Mouse (Mus musculus) induced T-regulatory cell, adult 2 months (primary cell): ENCODE data around the gene Pcgf6.
"Not testable (repeated sequence)": the region's sequence is repeated elsewhere in the genome, so short reads cannot be mapped to it uniquely, and the experiment has no call there.

Source experiments
- DNase-seq: peaks from one replicate; pipeline ENCODE4 v3.0.0-alpha.2; 2012; ENCODE audit warnings: low read depth

Gene Pcgf6

DNA sequence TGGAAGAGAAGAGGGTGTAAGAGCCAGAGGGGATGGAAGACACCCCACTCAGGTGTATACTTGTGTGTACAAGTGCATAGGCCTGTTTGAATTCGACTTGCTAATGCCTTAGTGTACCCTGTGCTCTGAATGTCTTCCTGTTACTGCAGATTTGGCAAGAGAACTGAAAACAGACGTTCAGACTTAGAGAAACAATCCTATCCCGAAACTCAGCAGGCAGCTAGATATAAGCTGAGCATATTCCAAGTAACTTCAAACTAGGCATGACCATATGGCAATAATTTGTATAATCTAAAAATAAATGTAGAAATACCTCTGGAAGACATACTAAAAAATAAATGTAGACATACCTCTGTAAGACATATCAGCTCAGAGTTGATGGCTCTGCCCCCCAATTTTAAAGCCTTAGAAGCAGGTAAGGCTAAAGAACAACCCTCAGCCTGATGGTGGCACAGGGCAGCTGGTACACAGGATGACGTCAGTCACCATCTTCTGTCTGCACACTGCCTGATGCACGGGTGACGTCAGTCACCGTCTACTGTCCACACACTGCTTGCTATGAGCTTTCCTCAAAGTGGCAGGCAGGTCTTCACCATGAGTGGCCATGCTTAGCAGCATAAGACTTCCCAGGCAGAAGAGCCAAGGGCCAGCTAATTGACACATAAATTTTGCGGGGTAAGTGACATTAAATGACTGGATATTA, 52.4 kb downstream of the Pcgf6 start:
- no peak for DNase-seq

DNA sequence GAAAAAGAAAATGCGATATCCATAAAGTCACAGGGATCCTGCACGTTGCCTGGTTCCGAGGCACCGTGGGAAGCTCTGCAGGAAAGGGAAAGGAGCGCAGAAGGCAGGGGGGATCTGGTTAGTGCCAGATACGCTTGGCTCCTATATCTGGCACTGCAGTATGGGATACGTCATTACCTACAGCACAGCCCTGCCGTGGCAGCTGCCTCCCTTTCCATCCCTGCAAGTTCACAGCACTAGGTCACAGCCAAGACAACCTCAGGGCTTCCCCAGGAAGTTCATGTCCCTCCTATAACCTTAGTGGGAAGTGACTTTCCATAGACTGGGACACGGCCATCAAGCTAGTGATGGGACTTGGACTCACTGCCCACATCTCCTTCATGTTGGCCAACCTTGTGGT, 54.6 kb downstream of the Pcgf6 start:
- DNase-seq, result no peak

DNA sequence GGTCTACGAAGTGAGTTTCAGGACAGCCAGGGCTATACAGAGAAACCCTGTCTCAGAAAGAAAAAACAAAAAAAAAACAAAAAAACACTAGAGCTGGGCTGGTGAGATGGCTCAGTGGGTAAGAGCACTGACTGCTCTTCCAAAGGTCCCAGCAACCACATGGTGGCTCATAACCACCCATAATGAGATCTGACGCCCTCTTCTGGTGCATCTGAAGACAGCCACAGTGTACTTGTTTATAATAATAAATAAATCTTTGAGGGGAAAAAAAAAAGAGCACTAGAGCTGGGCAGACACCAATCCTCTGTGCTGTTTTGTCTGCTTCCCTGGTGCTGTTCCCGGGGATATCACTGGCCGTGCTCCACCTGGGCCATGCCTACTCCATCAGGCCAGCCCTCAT, 58.4 kb downstream of the Pcgf6 start:
- not testable (repeated sequence) for DNase-seq

DNA sequence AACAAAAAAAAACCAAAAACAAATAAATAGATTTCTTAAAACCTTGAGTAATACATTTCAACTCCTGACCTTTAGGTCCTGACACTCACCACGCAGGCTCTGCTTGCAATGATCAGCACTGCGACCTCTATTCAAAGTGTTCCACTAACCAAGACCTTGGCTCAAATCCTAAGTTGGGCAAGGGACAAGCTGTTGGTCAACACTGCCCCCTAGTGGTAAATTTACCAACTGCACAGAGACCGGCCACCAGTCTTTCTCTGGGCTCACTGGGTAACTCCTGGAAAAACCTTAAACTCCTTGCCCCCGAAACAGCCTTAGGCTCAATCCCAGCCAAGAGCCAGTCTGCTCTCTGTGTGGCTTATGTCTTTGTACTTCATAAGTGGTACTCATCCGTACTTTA, 59.6 kb downstream of the Pcgf6 start:
- DNase-seq, result peak; percentile 89

DNA sequence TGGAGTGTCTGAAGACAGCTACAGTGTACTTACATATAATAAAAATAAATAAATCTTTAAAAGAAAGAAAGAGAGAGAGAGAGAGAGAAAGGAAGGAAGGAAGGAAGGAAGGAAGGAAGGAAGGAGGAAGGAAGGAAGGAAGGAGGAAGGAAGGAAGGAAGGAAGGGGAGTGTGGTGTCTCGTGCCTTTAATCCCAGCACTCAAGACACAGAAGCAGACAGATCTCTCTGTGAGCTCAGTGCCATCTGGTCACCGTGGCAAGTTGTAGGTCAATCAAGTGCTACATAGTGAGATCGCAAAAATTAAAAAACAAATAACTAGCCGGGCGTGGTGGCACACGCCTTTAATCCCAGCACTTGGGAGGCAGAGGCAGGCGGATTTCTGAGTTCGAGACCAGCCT, 60.1 kb downstream of the Pcgf6 start:
- not testable (repeated sequence) for DNase-seq

DNA sequence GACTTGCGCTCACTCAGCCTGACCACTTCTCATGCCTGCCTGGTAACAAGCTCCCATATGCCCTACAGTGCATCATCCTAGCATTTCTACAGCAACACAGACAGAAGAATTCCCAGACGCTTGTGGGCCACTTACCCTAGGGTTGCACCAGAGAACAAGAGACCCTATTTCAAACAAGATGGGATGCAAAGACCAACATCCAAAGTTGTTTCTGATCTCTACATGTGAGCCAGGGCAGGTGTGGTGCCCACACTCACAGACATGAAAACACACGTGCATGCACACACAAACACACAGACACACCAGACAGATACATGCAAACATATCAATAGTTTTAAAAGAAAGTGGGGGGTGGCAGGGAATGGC, 60.6 kb downstream of the Pcgf6 start:
- DNase-seq, result no peak

DNA sequence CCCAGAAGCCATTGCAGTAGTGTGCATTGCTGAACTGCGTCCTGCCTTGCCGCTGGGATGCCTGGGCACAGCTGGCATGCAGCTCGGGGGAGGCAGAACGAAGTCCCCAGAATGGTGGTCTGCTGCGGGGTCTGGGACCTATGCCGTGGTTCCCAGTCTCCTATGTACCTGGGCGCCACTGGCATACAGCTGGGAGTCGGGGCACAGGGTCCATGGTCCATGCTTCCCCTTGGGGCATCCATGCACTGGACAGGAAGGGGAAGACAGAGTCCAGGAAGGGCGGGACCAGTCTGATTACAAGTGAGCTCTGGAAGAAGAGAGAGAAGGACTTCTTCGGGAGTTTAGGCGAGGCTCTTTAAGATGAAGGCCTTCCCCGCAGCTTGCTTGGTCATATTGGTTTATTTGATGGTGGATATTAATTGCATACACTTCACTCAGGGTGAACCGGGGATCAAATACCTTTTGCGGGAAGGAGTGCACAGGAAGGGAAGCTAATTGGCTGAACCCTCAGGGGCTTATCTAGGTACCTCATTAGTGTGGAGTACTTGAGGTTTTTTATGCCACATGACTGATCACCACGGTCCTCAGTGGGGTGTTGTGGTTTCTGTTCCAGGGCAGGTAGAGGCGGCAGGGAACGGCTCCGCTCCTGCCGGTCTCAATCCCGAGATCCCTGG, 61.1 kb downstream of the Pcgf6 start:
- no peak for DNase-seq

DNA sequence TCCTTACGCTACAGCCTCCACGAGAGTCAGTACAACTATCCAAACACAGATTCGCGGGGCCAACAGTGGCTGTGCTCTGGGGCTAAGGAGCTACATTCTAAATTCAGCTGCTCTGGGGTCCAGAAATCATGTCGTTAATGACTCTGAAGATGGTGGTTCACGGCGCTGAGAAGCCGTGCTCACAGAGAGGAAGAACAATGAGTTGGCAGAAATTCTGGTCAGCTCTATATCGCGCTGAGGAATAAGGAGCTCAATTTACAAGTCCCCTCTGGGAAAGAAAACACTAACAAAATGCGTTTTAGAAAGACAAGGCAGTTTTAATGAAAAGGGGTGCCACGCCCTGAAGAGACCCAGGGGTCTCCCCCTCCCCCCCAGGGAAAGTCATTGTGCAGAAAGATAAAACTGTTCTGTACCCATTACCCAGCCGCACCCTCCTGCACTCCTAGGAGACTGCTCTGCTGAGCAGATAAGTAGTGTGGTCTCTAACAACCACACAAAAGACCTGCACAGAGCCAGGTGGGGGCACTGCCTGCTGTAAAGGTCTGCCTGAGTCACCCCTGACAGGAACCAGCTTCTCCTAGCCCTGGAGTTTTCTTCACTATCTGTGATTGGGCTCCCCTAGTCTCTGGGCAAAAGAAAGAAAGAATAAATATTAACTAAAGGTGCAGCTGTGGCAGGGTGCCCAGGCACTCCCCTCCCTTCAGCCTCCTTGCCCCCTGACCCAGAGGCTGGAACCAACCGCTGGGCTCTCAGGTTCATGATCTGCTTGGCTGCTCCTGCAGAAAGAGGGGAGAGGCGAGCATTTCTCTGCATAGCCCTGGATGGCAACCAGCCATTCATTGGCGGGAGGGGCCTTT, 62.2 kb downstream of the Pcgf6 start:
- no peak for DNase-seq

DNA sequence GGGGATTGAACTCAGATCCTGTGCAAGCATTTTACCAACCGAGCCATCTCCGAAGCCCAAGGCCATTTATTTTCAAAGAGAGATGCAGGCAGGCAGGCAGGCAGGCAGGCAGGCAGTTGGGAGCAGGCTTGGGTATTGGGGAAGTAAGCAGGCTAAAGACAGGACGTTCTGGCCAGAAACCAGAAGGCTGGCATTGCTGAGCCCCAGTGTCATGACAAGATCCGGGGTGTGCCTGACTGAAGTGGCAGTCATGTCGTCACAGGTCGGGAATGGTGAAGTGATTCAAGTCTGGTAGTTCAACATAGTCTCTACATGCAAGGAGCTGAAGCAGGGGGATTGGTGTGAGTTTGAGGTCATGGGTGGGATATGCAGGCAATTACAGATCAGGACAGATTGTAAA, 63.1 kb downstream of the Pcgf6 start:
- no peak for DNase-seq

DNA sequence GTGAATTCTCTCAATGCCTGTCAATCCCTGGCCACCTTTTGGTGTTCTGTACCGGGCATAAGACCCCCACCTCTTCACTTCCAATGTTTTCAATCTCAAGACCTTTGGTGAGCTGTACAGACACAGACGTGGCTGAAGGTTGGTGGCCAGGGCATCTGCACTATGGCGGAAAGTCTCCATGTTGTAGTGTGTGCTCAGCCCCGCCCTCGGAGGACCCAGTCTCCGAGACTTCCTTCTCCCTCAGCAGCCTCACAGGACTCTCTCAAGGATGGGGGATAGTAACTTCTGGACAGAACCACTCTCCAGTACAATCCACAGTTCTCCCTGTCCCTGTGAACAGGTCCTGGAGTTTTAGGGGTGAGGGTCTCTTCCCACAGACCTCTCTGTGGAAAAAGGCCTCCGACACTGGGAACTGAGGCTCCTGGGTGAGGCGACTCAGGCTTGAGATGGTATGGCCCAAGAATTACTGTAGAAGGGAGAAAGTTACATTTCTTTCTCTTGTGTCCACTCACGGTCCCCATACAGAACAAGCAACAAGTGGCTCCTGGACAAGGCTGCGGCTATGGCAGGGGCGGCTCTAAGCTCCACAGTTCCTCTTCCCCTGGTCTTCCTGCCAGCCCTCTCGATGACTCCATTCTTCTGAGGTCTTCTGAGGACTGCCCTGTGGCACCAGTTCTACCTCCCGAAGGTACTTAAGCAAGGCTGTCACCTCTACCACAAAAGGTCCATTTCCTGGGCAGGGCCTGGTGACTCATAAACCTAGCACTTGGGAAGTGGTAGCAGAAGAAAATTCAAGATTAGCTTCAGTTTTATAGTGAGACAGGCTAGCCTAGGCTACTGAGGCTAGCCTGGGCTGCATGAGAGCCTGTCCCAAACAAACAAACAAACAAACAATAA, 65.7 kb downstream of the Pcgf6 start:
- peak; percentile 32 for DNase-seq

DNA sequence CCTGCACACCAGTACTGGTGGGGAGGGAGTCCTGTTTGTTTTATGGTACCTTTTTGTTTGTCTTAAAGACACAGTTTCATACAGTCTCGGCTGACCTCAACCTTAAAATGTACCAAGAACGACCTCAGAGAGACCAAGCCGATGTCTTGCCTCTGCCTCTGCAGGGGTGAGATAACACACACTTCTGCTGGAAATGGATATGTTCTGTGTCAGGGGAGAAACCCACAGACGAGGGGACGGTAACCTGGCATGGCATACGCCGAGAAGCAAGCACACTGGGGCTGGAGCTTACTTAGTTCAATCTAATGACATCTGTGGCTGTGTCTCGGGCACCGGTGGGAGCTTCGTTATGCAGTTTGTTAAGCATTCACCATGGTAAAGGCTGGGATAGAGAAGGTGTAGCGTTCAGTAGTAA, 66.7 kb downstream of the Pcgf6 start:
- DNase-seq, result no peak
